Mouse (Mus musculus): ENCODE measurements around the gene Gipc2.

The Gipc2 gene

DNA sequence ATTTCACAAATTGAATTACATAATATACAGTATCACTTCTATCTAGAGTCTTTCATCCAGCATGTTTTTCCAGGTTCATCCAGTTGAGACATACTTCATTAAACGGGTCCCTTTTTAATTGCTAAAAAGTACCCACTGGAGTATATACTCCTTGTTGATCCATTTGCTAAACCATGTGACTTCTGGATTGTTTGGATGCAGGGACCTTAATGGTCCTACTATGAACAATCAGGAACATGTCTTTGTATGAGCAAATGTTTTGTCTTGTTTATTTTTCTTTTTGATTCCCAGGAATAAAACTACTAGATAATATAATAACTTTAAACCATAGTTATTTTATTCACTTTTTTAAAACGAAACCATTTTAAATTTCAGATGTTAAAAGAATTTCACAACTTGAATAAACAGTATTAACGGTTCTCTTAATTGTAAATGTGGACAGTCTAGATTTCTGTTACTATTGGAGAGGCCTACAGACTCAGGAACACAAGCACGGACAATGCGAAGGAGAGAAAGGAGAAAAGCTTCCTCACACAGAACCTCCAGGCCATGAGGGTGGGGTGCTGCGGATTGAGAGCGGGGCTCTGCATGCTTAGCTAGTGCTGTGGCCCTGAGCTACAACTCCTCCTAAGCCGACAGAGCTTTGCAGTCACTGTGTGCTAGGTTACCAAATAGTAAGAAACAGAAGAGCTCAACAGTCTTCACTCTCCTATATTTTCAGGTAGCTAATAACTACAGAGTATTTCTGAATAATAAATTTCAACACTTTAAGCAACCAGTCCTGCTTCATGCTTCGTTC, 24.8 kb upstream of the Gipc2 start:
- DNase-seq (ENCODE audit: low spot score): no peak

DNA sequence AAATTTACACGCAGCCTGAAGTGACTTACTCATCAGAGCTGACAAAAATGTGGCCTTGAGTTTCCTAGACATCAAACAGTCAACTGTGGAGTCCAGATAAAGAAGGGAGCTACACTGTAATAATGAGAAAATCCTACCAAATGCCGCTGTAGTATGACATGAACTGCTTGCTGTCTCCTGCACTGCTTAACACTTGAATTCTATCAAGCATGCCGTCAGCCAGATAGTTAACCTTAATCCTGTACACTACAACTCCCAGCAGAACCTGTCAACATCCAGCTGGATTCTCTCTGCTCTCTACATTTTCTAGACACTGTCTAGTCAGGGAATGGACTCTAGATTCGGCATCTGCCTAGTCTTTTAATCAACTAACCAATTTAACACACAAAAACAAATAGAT, 23.3 kb upstream of the Gipc2 start:
- DNase-seq (ENCODE audit: low spot score): no peak

DNA sequence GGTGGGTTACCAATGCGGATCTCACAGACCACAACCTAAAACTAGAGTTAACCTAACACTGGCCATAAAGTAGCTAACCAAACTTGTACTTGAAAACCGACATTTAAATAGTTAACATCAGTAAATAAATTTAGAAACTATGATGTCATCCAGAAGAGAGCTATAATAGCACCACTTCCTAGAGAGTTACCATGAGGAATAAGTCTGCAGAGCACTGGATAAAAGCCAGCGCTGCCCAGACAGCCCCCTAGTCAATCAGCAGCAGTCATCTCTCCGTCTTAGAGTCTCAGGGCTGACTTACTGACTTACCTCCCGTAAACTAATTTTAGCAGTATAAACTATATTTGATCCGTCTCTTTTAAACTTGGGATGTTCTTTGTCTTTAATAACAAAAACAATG, 20.1 kb upstream of the Gipc2 start:
- no peak for DNase-seq (ENCODE audit: low spot score)

DNA sequence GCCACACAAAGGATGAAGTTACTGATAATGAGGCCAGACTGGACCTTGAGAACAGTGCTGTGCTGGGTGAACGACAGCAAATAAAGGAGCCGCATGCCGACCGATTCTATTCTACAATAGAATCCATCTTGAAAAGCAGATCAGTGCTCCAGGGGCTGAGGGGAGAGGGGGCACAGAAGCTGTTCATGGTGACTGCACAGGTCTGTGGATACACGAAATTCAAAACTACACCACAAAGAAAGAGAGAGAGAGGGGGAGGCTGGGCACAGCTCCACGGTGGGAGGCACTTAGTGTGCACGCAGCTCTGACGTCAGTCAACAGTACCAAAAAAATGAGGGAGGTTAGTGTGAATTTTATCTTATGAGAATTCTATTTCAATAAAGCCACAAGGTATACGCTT, 17.5 kb upstream of the Gipc2 start:
- no peak for DNase-seq (ENCODE audit: low spot score)

DNA sequence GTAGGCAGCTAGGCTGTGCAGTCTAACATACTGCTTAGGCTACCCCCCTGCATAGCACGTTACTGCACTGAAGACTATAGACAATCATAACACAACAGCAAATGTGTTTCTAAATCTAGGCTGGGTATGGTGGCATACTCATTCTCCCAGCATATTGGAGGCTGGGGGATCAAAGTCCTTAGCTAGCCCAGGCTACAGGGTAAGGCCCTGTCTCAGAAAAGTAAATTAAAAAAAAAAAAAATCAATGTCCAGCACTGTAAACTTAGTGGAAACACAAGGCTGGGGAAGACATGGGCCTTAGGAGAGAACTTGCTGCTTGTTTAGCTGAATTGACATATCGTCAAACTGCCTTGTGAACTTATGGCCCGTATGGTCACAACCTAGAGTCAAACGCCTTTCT, 14.6 kb upstream of the Gipc2 start:
- no peak for DNase-seq (ENCODE audit: low spot score)

DNA sequence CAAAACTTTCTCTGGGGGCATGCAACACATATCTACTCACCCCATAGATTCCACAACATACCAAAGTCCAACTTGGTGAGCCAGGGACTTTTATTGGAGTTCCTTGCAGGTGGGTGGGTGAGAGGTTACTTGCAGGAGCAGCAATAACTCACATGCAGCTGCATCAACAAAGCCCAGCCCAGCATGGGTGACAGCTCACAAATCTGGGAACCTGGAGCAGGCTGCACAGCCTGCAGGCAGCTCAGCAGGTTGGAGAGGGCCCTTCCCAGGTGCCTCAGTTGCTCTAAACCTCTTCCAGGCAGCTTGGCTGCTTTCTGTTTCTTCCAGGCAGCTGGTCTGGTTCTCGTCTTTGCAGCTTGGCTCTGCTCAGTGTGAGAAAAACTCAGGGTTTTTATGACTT, 13.3 kb upstream of the Gipc2 start:
- DNase-seq (ENCODE audit: low spot score): no peak

DNA sequence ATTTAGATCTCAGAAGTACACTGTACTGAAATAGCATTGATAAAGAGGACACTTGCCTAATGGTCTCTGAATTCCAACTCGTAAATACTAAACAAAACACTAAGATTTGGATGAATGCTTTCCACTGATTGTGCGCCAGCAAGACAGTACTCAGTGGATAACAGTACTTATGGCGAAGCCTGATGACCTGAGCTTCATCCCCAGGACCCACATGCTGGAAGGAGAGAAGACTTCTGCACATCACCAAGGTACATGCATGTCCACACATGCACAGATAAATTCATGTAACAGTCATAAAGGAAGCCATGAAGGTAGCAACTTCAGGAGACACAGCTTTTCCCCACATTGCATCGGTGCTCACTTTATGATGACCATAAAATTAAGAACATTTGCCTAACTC, 12.8 kb upstream of the Gipc2 start:
- DNase-seq (ENCODE audit: low spot score): no peak

DNA sequence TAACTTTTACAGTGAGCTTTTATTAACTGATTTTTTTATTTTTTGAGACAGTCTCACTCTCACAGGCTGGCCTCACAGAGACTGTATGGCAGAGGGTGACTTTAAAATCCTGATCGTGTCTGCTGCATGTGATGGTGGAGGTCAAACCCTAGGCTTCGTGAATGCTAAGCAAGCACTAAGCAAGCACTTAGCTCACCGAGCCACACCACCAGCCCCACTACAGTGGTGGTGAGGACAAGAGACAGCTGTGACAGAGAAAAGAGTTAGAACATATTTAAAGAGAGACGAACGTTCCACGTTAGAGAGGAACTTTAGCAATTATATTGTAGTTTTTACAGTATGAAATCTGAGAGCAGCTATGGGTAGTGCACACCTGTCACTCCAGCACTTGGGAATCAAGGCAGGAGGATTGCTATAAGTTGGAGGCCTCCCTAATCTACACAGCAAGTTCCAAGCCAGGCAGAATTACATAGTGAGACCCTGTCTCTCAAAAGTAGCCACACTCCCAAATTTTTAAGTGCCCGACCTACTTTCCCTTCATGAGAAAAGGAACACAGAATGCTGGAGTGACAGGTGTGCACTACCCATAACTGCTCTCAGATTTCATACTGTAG, 6.4 kb upstream of the Gipc2 start:
- no peak for DNase-seq (ENCODE audit: low spot score)

DNA sequence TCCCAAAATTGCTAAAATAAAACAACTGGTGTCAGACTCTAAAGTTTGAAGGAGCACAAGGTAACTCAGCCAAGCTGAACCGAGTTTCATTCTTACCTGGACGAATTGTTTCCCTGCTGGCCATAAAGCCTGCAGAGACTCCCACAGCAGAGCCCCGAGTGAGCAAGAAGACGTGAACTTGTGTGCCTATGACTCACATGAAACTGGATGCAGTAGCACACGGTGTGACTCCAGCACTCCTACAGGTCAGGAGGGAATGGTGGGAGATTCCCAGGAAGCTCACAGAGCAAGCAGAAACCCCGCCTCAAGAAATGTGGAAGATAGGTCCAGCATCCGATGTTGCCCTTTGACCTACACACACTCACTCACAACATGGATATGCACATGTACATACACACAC, 5.8 kb upstream of the Gipc2 start:
- DNase-seq (ENCODE audit: low spot score): no peak

DNA sequence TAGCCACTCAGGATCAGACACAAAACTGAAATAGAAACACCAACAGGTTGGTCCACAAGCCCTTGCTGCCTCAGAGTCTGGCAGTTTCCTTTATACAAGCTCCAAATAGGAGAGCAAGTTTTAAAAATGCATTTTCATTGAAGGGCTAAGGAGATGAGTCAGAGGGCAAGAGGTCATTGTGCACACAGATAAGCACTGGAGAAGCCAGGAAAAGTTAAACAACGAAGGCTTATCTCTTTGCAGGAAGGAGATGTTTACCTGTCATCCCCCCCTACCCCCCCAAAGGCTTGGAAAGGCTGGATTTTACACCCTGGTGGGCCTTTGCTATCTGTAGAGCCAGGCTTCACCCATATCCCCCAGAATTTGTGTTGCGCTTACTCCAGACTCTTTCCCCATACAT, 5.2 kb upstream of the Gipc2 start:
- no peak for DNase-seq (ENCODE audit: low spot score)

DNA sequence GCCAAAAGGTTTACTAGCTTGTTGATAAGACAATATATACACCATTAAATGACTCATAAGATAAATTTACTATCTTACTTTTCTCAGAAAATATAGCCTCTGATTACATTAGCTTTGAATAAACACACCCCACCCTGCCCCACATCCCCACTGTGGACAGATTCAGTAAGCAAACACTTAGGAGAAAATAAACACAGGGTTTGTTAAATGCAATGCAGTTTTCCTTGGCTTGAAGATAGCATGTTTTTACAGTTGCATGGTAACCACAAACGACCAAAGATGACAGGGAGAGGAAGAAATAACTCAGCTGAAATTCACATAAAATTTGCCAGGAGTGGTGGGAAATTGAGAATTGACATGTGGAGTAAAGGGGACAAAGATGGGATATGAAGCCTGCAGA, 4.4 kb upstream of the Gipc2 start:
- DNase-seq (ENCODE audit: low spot score): no peak

DNA sequence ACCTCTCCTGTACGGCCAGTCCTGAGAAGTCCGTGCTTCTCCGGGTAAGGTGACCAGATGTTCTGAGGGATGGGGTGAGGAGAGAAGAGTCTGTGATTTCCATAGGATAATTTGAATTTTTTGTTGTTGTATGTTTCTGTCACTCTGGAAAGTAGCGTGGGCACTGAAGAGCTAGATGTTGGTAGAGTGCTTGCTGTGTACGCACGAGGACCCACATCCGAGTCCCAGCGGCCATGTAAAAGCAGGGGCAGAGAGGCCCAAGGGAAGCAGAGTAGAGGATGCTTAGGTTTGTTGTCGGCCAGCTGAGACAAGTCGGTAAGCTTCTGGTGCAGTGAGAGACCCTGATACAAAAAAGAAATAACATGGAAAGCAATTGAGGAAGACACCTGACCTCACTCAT, 2.0 kb upstream of the Gipc2 start:
- no peak for DNase-seq (ENCODE audit: low spot score)

DNA sequence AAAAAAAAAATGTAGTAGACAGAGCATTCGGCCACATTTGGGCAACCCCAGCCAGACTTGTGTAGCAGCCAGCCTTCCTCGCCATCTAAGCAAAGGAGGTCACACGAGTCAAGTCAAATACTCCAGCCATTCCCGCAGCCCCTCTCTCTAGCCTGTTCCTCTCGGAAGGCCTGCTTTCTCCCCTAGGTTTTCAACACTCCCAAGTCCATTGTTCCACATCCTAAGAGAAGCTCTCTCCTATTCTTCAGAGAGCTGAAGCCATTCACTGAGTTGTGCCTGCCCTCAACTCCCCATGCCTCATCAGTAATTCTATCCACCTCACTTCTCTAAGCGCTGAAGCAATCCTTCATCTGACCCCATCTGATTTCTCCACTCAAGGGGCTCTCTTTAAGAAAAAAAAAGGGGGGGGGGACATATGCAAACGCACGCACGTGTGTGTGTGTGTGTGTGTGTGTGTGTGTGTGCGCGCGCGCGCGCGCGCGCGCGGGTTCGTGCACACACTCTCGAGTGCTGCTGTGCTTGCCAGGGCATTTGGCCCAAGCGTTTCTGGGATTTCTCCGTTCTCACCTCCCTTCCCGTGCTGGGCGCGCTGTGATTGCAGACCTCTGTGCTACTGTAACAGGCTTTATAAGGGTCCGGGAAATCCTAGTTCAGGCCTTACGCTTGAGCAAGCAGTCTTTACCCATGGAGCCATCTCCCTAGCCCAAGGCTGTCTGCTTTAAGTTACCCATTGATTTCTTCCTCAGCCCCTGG, 845 bp upstream of the Gipc2 start:
- DNase-seq (ENCODE audit: low spot score): no peak

DNA sequence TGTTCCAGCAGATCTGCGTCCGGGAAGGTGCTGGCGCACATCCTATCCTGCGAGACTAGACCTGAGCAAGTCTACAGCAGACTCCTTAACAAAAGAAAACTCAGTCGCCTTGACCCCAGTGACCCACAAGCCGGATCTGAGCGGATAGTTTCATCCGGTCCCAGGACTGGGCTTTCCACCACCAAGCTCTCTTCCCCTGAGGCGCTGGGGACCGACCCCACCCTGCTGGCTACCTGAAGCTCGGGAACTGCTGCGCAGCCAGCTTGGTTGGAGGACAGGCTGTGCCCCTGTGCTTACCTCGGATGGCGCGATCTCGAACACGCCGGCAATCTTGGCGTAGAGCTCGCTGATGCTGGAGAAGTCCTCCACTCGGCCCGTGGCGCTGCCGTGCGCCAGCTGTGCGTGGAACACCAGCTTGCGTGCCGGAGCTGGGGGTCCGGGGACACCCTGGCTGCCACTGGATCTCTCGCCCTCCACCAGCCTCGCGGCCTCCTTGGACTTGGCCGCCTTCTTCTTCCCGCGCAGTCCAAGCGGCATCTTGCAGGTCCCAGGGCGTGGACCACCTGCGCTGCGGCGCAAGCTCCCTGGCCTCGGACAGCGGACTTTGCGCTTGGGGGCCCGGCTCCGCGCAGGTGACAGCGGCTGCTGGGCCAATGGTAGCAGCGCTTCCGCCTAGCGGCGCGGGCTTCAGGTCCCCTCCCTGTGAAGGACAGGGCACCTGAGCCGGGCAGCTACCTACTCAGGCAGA, 505 bp downstream of the Gipc2 start:
- no peak for DNase-seq (ENCODE audit: low spot score)

DNA sequence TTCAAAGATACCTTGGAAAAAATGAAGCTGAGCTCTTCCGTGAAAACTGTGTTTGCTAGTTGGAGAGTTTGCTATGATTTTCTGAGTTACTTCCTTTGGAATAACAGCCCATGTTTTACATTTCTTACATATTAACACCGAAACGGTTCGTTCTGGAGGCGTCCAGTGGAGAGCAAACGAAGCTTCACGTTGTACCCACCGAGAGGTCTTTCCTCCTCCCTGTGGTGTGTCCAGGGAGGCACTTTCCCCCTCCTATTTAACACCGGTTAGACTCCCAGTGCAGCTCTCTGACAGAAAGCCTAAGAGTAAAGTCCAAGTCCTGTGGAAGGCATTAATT, 1.0 kb downstream of the Gipc2 start:
- DNase-seq (ENCODE audit: low spot score): no peak

DNA sequence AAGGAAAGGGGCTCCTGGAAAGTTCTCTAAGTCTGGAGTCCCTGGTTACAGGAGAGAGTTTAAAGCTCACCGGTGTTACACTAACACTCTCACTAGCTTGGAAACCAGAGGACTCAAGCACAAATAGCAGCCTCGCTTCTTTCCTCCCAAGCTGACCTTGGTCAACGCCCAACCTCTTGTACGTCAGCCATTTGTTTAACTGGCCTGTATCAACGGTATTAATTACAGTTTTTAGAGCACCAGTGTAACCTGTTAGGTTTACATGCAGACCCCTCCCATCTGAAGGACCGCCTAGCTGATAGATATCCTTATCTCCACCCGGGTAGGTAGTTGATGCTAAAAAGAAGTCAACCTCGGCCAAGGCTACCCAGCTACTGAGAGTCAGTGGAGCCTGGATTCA, 2.7 kb downstream of the Gipc2 start:
- no peak for DNase-seq (ENCODE audit: low spot score)

DNA sequence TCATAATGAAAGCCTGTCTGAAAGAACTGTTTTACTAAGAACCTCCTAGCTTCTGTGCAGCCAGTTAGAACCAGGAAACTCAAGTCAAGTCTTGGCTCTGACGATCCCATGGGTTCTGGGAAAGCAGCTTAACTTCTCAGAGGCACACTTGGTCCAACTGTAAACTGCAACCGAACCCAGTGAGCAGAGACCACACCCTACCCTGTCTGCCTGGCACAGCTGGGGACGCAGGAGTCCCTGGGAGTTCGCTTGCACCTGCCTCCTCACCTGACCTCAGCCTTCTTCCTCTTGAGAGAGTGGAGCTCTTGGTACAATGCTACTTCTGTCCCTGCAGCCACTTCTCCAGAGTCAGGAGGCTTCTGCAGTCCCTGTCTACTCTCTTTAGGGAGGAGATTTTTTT, 5.4 kb downstream of the Gipc2 start:
- DNase-seq (ENCODE audit: low spot score): no peak

DNA sequence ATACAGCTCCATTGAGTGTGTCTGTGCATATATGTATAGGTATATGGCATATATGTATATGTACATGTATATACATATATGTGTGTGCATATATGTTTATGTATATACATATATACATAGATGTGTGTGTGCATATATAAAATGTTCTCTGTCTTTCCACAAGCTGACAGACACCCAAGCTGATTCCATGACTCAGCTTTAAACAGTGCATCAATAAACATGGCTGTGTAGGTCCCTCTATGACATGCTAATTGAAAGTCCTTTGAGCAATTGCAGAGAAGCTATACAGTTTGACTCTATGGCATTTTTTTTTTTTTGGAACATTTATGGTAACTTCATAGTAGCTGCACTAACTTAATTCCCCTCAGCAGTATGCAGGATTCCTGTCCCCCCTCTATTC, 6.7 kb downstream of the Gipc2 start:
- no peak for DNase-seq (ENCODE audit: low spot score)

DNA sequence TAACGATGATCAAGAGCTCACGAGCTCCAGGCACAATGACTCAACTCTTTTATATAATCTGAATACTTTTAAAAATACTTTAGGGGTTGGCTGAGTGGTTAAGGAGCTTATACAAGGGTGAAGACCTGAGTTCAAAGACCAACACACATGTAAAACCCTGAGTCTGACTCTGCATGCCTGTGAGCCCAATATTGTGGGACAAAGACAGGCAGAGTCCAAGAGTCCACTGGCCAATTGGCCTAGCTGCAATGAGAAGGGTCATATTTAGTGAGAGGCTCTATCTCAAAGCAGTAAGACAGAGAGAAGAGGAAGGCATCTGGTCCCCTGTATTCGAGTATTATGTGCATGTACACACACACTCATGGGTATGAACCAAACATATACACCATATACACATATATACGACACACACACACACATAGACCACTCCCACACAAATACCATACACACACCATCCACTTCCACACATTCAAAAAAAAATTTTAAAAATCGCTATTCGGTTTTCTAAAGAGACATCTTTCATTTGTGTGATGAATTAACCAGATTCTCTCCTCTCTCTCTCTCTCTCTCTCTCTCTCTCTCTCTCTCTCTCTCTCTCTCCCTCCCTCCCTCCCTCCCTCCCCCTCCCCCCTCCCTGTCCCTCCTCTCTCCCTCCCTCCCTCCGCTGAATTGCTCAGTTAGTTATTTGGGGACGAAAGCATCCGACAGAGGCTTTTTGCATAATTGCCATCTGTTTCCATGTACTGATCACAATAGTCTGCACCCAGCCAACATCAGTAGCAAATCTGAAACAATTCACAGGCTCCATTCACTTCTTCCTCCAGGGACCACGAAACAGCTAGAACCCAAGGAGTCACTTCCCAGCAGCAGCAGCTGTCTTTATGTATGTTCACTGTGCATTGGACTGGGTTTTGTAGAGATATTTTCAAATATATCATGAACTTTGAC, 7.4 kb downstream of the Gipc2 start:
- DNase-seq (ENCODE audit: low spot score): no peak

DNA sequence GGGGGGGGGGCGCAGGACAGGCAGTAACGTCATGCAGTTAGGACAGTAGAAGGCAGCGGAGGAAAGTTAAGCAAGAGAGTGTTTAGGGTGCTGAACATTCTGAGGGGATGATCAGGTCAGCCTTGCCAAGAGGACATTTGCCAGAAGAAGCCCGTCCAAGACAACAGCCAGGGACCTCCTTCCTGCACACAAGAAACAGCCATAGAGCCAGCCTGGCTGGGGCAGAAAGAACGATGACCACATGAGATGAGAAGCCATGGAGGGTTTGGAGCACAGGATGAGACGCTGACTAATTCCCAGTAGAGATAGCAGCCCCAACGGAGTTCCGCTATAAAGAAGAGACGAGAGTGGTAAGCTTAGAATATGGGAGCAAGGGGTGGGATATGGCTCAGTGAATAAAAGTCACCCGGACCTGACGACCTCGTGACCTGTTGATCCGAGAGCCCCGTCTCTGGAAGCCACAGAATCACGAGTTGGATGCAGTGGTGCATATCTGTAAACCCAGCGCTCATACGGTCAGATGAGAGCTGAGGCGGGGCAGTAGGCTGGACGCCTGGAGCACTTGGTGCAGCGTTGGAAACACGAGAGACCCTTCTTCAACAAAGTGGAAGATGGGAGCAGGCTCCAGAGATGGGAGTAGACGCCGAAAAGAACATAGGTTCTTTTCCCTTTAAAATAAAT, 9.1 kb downstream of the Gipc2 start:
- no peak for DNase-seq (ENCODE audit: low spot score)

DNA sequence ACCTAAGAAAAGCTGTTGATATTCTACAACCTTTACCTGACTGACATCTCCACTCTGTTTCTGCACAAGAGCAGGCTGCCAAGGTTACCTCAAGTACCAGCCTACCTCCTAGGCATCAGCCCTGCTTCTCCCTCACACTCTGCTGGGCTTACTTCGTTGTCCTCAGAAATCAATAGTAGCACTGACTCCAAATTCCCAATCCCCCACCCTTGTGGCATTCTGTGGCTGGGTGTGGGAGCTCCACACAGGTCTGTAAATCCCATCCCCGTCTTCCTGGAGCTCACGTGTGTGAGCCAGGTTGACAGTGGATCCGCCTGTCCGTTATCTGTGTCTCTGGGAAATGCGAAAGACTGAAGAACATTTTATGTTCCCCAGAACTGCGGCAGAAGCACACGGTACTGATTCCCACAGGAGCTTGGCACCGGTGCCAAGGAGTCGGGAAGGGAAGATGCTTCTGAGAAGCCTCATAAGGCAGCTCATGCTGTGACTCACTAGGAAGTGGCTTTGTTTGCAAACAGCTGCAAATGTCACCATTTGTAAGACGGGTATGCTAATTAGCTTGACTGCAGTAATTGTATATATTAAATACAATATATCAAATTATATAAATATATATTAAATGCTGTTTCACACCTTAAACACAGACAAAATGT, 10.6 kb downstream of the Gipc2 start:
- no peak for DNase-seq (ENCODE audit: low spot score)
